Mouse (Mus musculus) granulocyte monocyte progenitor cell, adult 5-6 weeks (primary cell): ENCODE results near the gene Syn3. TPM values are rescaled to one million over a fixed set of nuclear protein-coding genes. Genes with fewer than 3 reads are reported as not detected.
"Not testable (repeated sequence)": the region's sequence is repeated elsewhere in the genome, so short reads cannot be mapped to it uniquely, and the experiment has no call there.

Experiments
- ATAC-seq: replicated peaks from 2 replicates; pipeline ENCODE4 v1.8.0; 2016; ENCODE audit warnings: mild to moderate bottlenecking, moderate TSS enrichment, inconsistent platforms; ENCODE audit not compliant: poor library complexity, severe bottlenecking
- total RNA-seq, 2 experiments: library from RNA; stranded (forward) in 1 of 2; stranded (reverse) in 1 of 2; fragments of 200-712, 200-1000 nt in 1 of 2; fragments of >200 nt in 1 of 2; fragmentation: Nextera tagmentation in 1 of 2; gene quantifications; 2 replicates each; pipeline ENCODE4 v1.2.3; 2014 to 2017

The Syn3 gene
- total RNA-seq, 2 experiments from 2014 or later, result 0.15 to 0.31 TPM

DNA sequence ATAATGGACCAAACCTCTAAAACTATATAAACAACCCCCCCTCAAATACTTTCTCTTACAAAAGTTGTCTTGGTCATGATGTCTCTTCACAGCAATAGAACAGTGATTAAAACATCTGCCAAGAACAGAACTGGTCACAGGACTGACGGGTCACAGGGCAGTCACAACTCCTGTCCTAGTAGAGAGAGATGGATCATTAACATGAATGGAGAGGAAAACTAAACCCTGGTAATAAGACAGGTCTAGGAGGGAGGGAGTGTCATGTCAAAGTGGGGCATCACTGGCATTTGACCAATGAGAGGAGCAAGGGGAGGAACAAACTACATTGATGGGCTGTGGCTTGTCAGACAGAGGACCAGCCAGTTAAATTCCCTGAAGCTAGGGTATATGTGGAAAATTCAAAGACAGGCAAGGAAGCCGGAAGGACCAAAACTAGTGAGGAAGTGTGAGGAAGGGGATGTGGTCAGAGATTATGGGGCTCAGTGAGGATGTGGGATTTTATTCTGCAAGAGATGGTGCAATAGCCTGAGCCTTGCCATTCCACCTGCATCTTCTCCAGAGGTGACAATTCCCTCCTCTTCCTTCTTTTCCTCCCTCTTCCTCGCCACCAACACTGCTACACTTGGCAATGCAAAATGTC, 76.8 kb downstream of the Syn3 start:
- ATAC-seq, result peak; percentile 92

GRCm38 (mm10) chr10:86418931-86419330, 79.8 kb downstream of the Syn3 start:
- 0 out of 2 replicates have a peak, but pooled peaks have one; percentile 6 for ATAC-seq

DNA sequence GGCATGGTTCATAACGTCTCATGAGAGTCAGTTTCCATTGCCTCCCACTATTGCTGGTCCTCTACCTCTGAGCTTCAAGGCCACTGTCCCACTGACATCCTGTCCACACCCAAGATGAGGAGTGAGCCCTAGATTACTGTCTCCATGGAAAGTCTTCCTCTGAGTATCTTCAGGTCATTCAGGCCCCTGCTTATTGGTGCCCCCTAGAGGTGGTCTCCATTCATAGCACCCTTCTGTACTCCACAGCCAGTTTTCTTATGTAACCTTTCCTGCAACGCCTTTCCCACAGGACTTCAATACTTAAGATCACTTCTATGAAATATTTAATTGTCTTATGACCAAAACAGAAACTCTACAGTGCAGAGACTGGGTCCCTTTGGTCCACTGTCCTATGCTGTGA, 80.4 kb downstream of the Syn3 start:
- ATAC-seq, result no peak

DNA sequence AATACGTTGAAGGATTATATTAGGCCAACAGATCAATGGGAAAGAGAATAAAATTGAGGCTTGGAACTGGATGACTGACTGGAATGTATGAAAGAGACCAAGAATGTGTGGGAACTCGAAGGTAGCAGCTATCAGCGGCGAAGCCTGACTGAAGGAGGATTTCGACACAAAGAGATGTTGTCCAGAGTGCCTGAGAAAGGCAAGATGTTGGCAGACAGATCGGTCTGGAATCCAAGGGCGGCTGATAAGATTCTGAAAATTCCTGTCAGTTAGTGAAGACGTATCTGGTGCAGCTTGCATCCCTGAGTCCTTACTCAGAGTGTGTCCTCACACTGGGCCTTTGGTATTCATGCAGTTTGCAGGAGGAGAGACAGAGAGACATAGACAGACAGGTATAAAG, 81.9 kb downstream of the Syn3 start:
- ATAC-seq, result no peak

- peak; percentile 89 for ATAC-seq
These were observed 87.8 kb downstream of the Syn3 start for GRCm38 (mm10) chr10:86410868-86411267.

GRCm38 (mm10) chr10:86406952-86407351, 91.7 kb downstream of the Syn3 start:
- no peak for ATAC-seq

DNA sequence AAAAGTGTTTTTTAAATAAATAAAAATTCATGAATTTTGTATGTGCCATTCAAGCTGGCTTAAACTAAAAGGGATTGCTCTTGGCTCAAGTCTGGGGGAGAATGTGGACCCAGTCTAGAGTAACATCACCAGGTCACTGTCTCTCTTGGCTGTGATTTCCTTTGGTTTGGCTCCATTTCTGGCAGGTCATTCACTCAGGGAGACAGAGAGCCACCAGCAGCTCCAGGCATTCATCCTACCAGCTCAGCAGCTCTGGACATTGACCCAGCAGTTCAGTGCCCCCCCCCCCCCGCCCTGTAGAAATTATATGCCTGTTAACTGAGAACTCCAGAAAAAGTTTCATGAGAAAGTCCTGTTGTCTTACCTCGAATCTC, 100.4 kb downstream of the Syn3 start:
- no peak for ATAC-seq

GRCm38 (mm10) chr10:86397577-86398346, 100.9 kb downstream of the Syn3 start:
- no peak for ATAC-seq

GRCm38 (mm10) chr10:86392399-86392798, 106.3 kb downstream of the Syn3 start:
- no peak for ATAC-seq

- no peak for ATAC-seq
These were observed 108.8 kb downstream of the Syn3 start for GRCm38 (mm10) chr10:86389913-86390312.

DNA sequence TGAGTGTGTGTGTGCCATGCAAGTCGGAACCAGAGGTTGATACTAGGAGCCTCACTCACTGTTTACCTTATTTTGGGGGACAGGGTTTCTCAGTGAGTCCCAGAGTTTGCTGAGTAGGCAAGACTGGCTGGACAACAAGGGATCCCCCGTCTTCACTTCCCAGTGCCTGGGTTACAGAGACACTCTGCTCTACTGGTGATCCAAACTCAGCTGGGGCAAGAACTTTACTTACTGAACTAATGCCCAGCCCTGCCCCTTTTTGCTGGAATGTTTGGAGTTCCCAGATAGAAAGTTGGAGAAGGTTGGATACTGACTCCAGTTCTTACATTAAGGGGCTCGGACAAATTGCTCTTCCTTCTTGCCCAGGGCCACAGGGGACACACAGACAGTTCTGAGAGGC, 109.3 kb downstream of the Syn3 start:
- ATAC-seq, result no peak

GRCm38 (mm10) chr10:86388803-86389202, 109.9 kb downstream of the Syn3 start:
- no peak for ATAC-seq

GRCm38 (mm10) chr10:86387821-86388440, 110.8 kb downstream of the Syn3 start:
- no peak for ATAC-seq

- ATAC-seq, result no peak
These were observed 112.5 kb downstream of the Syn3 start for GRCm38 (mm10) chr10:86386232-86386631.

DNA sequence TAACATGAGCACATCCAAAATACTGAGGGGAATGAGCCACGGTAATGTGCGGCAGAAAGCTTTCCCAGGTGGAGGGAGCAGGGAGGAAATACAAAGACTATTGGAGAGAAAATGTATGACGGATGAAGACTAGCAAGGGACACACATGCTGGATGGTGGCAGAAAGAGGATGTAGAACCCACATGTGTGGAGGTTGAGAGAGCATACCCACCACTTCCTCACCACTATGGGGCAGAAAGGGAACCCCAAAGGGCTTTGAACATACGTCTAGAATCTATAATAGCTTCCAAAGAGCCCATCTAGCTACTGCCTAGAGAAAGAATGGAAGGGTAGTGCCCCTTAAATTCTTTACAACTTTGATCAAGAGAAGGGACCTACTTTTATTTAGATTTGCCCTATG, 113.0 kb downstream of the Syn3 start:
- peak; percentile 98 for ATAC-seq

GRCm38 (mm10) chr10:86384655-86385054, 114.0 kb downstream of the Syn3 start:
- no peak for ATAC-seq

DNA sequence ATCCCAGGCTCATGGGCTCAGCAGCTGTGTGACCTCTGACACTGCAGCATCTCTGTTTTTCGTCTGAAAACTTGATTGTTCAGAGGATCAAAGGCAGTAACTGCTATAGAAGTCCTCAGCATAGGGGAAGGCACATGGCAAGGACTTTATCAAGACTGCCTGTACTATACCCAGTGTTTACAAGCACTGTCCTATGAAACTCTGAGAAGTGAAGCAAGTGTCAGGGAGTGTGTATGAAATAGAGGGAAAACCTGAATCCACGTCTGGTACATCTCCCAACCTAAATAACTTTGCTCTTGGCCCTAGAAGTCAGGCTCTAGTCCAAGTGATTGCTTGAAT, 116.8 kb downstream of the Syn3 start:
- ATAC-seq, result no peak

DNA sequence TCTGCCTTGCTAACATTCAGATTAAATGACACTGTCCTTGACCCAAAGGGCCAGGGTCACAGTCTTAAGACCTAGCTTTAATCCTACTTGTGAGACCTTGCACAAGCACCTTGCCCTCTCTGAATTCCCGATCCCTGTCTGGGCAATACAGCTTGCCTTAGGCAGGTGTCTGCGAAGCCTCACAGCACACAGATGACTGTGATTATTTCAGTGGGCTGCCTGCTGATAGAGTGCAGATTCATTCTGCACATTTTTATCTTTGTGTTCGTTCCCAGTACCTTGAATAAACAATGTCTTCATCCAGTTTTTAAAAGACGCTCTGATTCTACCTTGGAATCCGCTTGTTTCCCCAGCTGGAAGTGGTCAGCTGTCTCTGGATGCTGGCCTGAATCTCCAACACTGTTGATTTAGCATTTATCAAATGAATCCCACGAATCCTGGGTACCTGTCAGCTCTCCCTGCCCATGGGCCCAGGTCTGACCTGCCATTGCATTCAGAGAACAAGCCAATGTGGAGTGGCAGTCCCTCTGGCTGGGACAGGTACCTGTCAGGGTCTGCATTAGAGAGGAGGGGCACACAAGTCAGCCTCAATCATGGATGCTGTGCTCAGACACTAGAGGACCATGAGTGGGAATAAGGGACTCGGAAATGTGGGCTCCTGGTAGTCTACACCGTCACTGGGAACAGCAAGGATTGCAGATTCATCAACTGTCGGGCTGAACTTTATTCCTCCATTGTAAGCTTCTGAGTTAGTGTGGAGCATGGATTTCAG, 117.4 kb downstream of the Syn3 start:
- ATAC-seq, result no peak

DNA sequence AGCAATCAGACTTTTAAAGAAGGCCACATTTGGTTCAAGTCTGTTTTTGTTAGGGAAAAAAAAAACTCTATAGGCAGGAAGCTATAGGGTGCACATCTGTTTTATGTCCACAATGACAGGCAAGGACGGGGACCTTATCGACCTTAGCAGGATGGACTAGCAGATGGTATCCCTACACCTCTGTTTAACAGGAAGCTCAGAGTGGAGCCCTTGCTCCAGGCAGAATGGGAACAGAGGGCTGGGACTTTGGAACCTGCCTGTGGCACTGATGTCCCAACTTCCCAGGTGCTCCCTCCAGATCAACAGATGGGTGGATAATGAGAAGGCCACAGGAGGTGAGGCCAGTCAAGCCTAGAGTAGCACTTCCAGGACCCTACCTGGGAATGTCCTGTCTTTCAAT, 118.1 kb downstream of the Syn3 start:
- no peak for ATAC-seq

GRCm38 (mm10) chr10:86378803-86379202, 119.9 kb downstream of the Syn3 start:
- not testable (repeated sequence) for ATAC-seq
